Mouse (Mus musculus) cerebellum, adult 18-20 months (tissue): ENCODE results near the gene Ndfip2.

Experiments
- DNase-seq, 2 experiments: peaks; one replicate each; pipeline ENCODE4 v3.0.0; 2021

Ndfip2 gene

DNA sequence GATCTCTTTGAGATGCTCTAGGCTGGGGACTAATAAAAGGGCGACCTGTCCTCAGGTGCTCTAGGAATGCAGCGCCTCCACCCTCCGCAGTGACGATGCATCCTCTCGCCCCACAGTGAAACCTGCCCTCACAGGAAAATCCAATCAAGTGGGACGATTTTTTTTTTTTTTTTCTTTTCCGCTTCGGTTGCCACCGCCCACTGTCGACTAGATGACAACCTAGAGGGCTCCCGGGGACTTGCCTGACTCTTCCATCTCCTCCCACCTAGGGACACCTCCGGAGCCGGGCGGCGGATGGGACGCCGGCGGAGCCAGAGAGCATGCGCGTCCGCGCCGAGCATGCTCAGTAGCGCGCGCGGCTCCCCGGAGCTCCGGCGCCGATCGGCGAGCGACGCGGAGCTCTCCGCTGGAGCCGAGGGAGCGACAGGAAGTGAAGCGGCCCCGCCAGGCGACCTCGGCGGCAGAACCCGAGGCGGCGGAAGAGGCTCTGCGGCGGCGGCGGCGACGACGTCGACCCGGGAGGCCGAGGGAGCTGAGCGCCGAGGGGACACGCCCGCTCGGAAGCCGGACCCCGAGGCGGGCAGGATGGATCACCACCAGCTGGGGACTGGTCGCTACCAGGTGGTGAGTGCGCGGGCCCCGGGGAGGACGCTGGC lies at the start of gene Ndfip2:
Gene Ndfip2 (plus strand): TSS at position 195 of the 656 bp plus-strand sequence.
- DNase-seq = peak; percentile 89 to 94

DNA sequence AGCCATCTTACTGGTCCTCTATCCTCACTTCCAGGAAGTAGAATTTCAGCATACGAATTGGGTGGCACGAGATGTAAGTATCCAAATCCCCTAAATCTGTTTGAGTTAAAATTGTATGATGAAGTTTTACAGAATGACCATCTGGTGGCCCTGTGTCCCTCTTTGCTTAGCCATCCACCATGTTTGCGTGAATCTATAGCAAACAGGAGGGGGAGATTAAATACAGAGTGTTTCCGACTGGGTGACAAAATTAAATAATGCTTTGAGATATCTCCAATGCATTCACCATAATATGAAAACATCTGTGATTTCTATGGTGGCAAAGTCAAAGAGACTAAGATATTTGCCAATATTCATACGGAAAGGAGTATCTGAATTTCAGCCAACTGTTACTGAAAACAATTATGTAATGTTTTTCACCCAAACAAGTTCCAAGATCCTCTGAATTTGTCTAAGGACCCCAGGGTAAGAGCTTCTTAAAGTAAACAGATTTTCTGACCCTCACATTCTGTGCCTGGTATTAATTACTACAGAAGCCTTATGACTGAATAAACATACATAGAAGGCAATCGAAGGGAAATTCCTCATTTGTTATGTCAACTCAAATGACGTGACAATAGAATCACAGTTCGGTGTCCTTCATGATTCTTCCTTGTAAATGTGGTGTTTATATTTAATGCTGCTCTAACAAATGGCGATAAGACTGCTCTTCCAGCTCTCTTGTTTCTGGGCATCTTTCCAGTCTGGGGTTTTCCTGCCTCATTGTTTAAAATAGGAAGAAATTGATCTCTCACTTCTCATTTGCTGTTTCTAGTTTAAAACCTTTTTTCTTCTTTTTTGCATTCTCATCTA lies 38.6 kb upstream of the Ndfip2 start:
- no peak for DNase-seq

DNA sequence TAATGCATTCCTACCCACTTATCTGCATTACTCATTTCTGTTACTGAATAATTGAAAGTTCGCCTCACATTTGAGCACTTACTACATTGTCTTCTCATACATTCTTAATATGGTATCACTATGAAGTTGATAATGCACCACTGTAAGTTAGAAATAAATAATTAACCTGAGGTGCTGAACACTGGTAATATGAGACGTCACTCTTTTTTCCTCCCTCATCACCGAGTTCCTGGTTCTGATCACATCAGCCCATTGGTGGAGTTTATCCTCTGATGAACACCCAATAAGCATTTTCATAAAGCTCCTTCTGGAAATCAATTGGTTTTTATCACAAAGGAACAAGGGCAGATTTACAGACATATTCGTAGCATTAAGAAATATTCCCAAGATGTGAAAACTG lies 36.1 kb upstream of the Ndfip2 start:
- no peak for DNase-seq

DNA sequence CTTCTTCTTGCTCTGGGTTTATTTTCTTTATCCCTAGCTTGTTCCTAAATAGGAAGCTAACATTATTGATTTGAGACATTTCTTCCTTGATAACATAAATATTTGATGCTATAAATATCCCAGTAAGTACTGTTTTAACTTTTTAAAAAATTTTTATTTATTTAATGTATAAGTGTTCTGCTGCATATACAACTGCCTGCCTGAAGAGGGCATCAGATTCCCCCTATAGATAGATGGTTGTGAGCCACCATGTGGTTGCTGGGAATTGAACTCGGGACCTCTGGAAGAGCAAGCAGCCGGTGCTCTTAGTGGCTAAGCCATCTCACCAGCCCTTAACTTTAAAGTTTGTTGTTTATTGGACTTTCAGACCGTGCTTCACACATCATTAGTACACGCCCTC lies 32.6 kb upstream of the Ndfip2 start:
- DNase-seq = no peak

DNA sequence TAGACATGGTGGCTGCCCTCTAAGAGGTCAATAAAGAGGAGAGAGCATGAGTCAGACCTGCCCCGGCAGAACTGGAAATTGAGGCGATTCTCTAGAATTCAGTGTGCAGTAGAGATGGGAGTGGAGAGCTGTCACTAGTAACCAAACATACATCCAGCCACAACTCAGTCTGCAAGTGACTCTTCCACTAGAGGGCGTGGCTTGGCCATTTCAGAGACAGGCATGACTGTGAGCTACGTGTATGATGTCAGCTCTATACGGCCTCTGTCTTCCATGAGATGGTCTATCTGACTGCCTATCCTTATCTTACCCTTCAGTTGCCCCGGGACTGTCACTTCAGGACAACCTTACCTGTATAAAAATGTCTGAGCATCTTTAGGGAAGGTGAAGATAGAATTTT lies 26.0 kb upstream of the Ndfip2 start:
- DNase-seq = peak; percentile 31 to 35

DNA sequence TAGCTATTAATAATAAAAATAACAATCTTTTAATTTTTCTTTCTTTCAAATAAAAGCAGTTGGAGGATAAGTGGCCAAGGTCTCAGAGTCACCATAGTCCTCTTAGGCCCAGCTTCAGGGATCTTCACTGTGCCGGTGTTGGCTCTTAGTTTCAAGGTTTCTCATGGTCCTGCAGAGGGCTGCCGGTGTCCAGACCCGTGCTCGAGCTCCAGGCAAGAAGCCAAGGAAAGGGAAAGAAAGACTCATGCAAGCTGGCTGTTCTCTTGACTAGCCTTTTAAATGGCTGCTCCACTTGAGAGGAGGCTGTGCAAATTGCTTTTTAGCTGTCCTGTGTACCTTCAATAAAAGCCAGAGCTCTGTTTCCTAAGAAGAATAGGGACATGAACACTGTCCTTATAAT lies 21.8 kb upstream of the Ndfip2 start:
- no peak for DNase-seq

DNA sequence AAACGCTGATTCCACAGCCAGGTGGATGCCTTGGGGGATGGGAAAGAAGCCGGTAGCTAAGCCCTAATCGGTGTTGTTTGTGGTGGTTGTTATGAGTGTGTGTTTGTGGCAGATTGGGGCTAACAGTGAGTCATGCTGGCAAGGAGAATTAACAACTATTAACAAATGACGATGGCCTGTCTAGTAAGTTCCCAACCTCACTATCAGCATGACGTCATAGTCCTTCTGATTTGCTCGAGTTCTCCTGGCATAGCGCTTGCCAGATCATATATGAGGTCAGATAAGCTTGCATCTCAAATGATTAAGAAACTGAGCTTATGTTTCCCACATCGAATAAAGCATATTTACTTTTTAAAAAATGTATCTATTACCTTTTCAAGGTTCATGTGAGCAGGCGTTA lies 20.6 kb upstream of the Ndfip2 start:
- no peak for DNase-seq

DNA sequence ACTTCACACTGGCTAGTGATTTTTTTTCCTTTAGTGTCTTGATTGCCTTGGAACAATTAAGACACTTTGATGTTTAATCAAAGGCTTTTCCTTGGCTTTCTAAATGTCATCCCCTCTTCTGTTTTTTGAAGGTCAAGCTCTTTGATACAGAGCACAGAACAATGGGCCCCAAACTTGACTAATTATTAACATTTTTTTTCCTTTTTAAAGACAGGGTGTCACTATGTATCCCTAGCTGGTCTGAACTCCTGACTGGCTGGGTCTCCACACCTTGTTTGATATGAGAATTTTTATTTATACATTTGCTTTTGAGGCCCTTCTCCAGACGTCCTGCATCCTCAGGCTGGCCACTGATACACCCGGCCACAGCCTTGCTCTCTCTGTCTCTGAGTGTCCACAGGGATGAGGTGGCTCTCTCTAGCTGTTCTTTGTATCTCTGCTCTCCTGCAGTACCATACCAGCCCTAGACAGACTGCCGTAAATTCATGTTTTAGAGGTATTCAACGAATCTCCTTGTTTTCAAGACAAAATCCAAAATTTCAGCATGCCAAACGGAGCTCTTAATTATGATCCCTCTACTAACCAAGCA lies 19.8 kb upstream of the Ndfip2 start:
- DNase-seq = no peak

DNA sequence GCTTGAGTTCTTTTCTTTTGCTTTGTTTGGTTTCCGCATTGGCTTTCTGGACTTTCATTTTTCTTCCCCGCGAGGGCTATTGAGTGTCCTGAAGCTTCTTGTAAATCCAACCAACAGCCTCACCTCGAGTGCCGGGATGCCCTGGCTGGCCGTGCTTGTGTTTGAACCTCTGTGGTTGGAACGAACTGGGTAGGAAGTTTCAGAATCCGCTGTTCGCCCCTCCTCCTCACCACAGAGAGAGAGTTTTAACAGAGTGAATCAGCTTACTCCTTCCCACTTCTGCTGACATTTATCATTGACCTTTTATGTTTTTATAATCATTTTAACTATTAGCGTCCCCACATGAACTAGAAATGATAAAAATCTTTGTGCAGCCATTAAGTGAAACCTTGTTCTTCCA lies 18.3 kb upstream of the Ndfip2 start:
- no peak for DNase-seq

DNA sequence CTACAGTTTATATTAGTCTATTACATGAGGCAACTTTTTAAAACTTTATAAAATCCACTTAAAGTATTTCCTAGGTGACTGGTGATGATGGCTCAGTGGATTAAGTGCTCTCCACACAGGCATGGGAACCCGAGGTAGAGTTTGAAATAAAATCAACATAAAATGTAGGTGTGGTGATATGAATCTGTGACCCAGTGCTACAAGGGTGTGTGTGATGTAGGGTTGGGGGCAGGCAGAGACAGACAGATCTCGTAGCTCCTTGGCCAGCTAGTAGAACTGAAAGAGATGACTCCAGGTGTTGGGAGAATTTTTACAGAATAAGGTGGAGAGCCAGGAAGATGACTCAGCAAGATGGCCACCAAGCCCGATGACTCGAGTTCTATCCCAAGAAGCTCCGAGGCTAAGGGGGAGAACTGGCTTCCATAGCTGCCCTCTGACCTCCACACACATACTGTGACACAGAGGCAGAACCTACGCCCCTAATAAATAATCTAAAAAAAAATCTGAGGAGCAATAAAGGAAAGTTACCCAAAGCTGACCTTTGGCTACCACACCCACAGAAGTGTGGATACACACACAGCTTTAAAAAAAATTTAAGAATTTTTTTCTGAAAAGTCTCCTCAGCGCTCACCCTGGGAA lies 14.4 kb upstream of the Ndfip2 start:
- DNase-seq = no peak

DNA sequence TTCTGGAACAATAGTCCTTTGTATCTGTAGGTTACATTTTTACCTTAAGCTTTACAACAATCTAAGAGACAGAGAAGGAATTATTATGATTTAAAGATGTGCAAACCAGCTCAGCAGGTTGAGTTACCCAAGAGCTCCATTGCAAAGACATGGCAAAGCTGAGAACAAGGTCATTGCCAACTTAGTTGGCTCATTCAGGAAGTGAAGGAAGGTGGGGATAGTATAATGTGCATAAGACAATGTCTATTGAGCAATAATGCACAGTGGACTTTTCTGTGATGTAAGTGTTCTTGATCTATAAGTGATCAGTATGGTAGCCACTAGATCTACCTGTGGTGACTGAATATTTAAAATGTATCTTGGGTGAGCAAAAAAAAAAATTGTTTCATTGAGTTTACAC lies 7.3 kb upstream of the Ndfip2 start:
- DNase-seq = no peak

DNA sequence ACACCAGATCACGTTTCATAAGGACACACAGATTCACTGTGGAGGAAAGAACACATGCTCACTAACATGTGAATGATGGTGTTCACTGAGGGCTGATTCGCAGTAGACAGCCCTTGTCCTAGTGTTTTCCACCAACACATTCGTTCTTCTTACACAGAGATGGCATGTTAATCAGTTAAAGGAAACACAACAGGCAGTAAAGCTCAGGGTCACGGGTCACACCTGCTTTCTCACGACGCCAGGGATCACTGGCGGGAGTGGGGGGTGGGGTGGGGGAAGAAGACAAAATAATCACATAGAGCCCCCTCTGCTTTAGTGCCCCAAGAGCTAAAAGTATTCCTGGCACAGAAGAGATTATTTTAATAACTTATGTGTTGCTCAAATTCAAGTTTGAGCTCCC lies 5.1 kb upstream of the Ndfip2 start:
- no peak for DNase-seq

DNA sequence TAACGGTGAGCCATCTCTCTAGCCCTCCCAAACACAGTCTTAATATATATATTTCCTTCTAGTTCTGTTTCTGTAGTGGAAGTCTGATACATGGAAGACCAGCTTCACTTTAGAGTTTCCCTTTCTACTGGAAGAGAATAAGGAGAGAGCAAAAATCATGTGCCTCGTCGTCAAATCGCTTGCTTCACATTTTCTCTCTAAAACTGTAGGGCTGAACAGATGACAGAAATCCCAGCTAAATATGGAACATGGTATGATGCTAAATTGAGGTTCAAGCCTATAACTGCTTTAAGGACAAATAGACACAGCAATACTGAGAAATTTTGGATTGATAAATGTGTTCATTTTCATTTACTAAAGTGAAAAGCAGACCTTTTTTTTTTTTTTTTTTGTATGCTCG lies 4.0 kb upstream of the Ndfip2 start:
- no peak for DNase-seq

DNA sequence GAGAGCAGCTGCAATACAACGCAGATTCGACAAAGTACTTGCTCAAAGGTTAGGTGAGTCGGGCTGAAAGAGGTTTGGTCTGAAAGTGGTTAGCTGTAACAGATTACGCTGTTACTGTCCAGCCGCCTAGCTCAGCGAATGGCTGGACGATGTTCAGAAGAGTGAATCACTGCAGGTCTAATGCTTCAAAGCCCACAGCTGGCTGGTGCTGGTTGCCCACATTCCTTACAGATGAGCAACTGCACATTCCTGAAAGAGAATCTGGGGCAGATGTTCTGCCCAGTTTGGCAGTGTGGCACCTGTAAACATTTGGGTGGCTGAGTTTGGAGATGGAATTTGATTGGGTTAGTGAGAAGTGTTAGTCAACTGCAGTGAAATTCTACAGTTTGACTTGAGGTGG lies 2.8 kb upstream of the Ndfip2 start:
- DNase-seq = no peak

DNA sequence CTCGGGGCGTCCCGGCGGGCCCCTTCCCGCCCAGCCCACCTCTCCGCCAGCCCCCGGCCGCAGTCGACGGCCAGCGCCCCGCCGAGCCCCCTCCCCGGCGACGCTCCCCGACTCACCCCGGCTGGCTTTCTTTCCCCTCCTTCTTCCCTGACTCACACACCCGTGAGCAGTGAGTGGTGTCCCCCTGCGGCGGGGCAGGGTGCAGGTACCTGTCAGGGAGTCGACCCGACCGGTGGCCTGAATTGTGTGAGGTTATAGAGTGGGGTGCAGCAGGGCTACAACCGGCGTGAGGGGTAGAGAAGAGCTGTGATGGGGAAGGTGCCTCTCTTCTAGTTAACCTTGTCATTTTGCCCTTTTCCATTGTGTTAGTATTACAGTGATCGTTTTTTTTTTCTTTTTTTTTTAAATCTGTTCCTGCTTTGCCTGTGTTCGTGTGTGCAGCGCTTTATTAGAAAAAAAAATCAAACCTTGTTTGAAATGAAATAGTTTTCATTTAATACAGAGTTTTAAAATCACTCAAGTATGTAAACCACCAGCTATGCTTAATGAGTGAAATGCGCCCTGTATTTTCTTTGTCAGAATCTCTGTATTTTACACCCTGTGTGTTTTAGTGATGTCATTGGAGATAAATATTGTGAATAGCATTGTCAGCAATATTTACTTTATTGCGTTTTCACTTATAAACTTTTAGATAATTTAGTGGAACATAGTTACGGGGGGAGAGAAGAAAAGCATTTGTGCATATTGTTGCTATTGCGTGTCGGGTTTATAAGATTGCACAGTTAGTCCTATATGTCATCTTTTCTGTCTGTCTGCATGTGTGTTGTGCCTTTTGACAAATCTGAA lies 885 bp downstream of the Ndfip2 start:
- peak; percentile 61 to 62 for DNase-seq

DNA sequence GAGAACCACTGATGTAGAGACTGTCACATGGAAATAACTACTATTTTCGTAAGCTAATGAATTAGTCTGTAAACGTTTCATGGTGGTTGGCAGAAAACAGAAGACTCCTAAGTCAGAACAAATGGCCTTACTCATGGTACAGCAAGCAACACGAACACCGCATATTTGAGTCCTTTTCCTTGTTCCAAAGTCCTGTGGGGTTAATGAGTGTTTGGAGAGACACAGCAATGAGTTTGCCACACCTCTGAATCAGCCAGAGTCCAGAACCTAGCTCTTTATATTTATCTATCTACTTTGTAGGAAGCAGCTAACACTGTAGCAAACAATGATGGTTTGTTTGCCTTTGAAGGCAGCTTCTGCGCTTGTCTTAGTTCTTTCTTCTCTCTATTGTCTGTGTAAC lies 4.5 kb downstream of the Ndfip2 start:
- DNase-seq = no peak

DNA sequence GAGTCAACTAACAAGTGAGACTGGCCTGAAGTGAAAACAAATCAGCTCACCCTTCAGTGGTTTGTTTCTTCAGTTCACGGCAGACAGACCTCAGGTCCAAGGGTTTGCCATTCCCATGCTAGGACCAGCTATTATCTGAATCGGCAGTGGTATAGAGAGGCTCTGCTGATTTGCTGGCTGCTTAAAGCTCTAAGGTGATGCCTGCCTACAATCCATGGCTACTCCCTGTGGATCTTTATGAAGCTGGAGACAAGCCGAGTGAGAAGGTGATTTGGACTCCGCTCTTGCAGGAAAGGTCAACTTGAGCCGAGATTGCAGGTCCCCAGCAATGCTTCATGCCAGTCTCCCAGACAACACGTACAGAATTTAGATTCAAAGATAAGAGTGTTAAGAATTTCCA lies 8.7 kb downstream of the Ndfip2 start:
- peak; percentile 27 to 28 for DNase-seq

DNA sequence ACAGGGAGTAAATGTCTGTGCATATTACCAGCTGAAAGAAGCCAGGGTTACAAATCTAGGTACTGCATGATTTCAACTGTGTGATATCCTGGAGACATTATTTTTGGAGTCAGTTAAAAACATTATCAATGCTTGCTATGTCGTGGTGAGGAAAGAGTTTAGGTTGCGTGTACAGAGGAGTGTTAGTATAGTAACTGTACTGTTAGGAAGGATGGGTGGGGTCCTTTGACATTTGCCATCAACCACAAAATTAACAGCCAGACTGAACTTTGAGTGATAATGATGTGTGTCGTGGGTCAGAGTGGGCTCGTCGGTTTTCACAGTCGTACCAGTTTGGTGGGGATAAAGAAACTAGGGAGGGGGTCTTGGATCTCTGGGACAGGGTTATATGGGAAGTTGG lies 13.7 kb downstream of the Ndfip2 start:
- no peak for DNase-seq

DNA sequence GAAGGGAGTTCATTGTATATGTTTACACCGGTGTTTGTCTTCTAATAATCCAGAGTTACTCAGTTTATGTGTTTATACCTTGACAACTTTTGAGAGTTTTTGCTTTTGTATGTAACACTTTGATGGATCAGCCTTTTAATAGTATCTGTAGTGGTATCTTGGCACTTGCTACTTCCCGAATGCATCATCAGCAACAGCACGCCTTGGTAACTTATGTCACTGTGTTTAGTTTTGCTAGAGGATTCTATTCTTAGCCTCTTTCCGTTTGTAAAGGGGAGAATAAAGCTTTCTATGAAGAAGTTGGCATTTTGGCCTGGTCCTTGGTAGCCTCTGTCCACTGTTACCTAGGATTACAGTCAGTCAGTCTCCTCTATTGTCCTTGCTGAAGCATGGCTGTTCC lies 14.2 kb downstream of the Ndfip2 start:
- DNase-seq = no peak

DNA sequence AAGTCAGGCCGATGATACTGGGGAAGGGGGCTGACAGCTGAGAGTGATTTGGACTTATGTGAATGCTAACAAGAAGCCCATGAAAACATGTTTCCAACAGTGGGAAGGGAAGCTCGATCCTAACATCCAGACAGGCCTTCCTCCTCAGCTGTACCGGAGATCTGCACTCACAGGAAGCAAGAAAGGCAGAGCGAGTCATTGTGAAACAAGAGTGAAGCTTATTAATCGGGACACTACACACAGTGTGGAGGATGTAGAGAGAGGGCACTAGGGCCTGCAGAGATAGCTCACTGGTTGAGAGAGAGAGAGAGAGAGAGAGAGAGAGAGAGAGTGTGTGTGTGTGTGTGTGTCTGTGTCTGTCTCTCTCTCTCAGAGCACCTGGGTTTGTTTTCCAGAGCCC lies 16.8 kb downstream of the Ndfip2 start:
- DNase-seq = no peak

DNA sequence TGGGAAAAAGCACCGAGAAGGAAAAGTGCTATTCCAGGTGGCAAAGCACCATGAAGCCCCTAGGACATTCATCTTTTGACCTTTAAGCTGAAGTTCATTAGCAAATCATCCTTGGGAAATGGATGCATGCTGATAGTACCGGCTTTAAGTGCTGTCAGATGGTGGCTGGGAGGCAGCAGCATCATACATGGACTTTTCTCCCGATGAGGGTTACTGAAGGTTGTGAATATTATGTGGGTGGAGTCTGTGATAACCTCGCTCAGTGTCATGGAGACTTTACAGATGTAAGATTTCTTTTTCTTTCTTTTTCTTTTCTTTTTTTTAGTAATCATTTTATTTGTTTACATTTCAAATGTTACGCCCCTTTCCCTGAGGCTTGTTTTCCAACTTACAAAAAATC lies 18.9 kb downstream of the Ndfip2 start:
- no peak for DNase-seq

DNA sequence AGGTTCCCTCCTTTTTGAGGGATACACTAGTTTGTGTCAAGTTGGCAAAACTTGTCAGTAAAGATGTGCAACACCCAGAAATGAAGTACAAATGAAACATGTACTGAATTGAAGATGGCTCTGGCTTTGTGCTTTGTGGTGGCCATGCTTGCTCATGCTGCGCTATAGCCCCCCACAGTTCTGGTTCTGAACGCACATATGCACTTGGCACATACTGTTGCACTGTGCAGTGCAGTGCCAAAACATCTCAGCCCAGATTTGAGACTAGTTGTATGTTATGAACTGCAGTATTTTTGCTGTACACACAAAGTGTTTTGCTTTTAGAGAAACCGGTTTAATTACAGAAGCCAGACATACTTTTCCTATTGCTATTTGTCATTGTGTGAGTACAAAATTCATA lies 25.7 kb downstream of the Ndfip2 start:
- no peak for DNase-seq

DNA sequence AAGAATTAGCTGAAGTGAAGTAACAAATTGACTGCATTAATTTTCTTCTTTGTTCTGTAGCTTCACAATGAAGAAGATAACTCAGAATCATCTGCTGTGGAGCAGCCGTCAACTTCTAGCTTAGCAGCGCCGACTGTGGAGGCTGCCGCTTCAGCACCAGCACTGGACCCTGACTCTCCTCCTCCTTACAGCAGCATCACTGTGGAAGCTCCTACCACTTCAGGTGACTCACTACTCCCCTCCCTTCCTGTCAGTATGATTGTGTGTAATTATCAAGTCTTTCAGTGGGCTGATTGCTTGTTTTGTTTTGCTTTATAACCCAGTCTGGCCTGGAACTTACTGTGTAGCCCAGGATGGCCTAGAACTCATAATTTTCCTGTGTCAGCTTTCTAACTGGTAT lies 29.2 kb downstream of the Ndfip2 start:
- no peak for DNase-seq
